Mouse (Mus musculus) adrenal gland, adult 2 months (tissue): ENCODE measurements at regions not wholly inside any gene's neighbourhood (a gene's known extent, or its start where the extent isn't known, plus 50 kb on each side); places are given as distances from the start of the nearest gene placed in this dataset.

Source experiments
- DNase-seq: peaks from one replicate; pipeline ENCODE4 v3.0.0; 2021

- peak; percentile 15 for DNase-seq
These were observed 123.8 kb upstream of the Cited2 start for GRCm38 (mm10) chr10:17599246-17599645.

- no peak for DNase-seq
These were observed 122.9 kb upstream of the Cited2 start for GRCm38 (mm10) chr10:17599831-17600761.

- DNase-seq = no peak
These were observed 122.3 kb upstream of the Cited2 start for GRCm38 (mm10) chr10:17600762-17601108.

GRCm38 (mm10) chr10:17602446-17602845 lies 120.6 kb upstream of the Cited2 start:
- no peak for DNase-seq

GRCm38 (mm10) chr10:17608220-17608619 lies 114.8 kb upstream of the Cited2 start:
- DNase-seq = no peak

GRCm38 (mm10) chr10:17610592-17610991 lies 112.4 kb upstream of the Cited2 start:
- no peak for DNase-seq

GRCm38 (mm10) chr10:17613281-17613680 lies 109.7 kb upstream of the Cited2 start:
- peak; percentile 29 for DNase-seq

- DNase-seq = no peak
These were observed 105.0 kb upstream of the Cited2 start for GRCm38 (mm10) chr10:17618024-17618423.

- DNase-seq = no peak
These were observed 103.4 kb upstream of the Cited2 start for GRCm38 (mm10) chr10:17619617-17620016.

- no peak for DNase-seq
These were observed 101.2 kb upstream of the Cited2 start for GRCm38 (mm10) chr10:17621703-17622385.

GRCm38 (mm10) chr10:17622802-17623201 lies 100.2 kb upstream of the Cited2 start:
- DNase-seq = no peak

GRCm38 (mm10) chr10:17629709-17630108 lies 93.3 kb upstream of the Cited2 start:
- DNase-seq = no peak

- no peak for DNase-seq
These were observed 92.0 kb upstream of the Cited2 start for GRCm38 (mm10) chr10:17630861-17631581.

- peak; percentile 41 for DNase-seq
These were observed 91.2 kb upstream of the Cited2 start for GRCm38 (mm10) chr10:17631817-17632216.

GRCm38 (mm10) chr10:17632959-17633674 lies 89.9 kb upstream of the Cited2 start:
- no peak for DNase-seq

GRCm38 (mm10) chr10:17645363-17645762 lies 77.7 kb upstream of the Cited2 start:
- no peak for DNase-seq

- no peak for DNase-seq
These were observed 76.6 kb upstream of the Cited2 start for GRCm38 (mm10) chr10:17646391-17646790.

GRCm38 (mm10) chr10:17648077-17648476 lies 74.9 kb upstream of the Cited2 start:
- DNase-seq = no peak

GRCm38 (mm10) chr10:17650997-17651750 lies 71.8 kb upstream of the Cited2 start:
- DNase-seq = no peak

- DNase-seq = no peak
These were observed 69.7 kb upstream of the Cited2 start for GRCm38 (mm10) chr10:17653325-17653724.

- DNase-seq = no peak
These were observed 69.2 kb upstream of the Cited2 start for GRCm38 (mm10) chr10:17653785-17654184.
